Mouse (Mus musculus) forebrain, embryonic 16.5 days (tissue): ENCODE data around the gene Ifitm5. TPM values are rescaled to one million over a fixed set of nuclear protein-coding genes. Genes with fewer than 3 reads are reported as not detected.
A peak's percentile ranks its signal among the peaks of the same experiment; 100 is the strongest.

Source experiments
- ATAC-seq: fragments of 200-750 bp; cut with Nextera tagmentation; 2 replicates; pipeline ENCODE4 v1.8.0; 2017; ENCODE audit warnings: mild to moderate bottlenecking, moderate library complexity
- H3K27ac ChIP-seq: fragments of 300-500 bp; sonication (generic); 2 replicates; pipeline ENCODE4 v1.5.1; 2014; ENCODE audit warnings: low read length, control low read depth
- H3K27me3 ChIP-seq: fragments of 300-500 bp; sonication (generic); replicated peaks from 2 replicates; pipeline ENCODE4 v1.6.1; 2014; ENCODE audit warnings: low read length; ENCODE audit not compliant: control insufficient read depth, insufficient read depth
- H3K36me3 ChIP-seq: fragments of 300-500 bp; sonication (generic); 2 replicates; pipeline ENCODE4 v1.6.1; 2014; ENCODE audit not compliant: control insufficient read depth, insufficient read depth
- H3K4me1 ChIP-seq: fragments of 300-500 bp; sonication (generic); replicated peaks from 2 replicates; pipeline ENCODE4 v1.6.1; 2014; ENCODE audit warnings: low read length; ENCODE audit not compliant: control insufficient read depth, insufficient read depth
- H3K4me2 ChIP-seq: fragments of 300-500 bp; sonication (generic); 2 replicates; pipeline ENCODE4 v1.6.1; 2014; ENCODE audit warnings: mild to moderate bottlenecking, low read length, control low read depth
- H3K4me3 ChIP-seq: fragments of 300-500 bp; sonication (generic); replicated peaks from 2 replicates; pipeline ENCODE4 v1.5.1; 2014; ENCODE audit warnings: mild to moderate bottlenecking, low read length, control low read depth
- H3K9ac ChIP-seq: fragments of 300-500 bp; sonication (generic); replicated peaks from 2 replicates; pipeline ENCODE4 v1.6.1; 2014; ENCODE audit warnings: low read depth, low read length, control low read depth
- H3K9me3 ChIP-seq: fragments of 300-500 bp; sonication (generic); 2 replicates; pipeline ENCODE4 v1.6.1; 2016; ENCODE audit warnings: low read length; ENCODE audit not compliant: control insufficient read depth
- WGBS: fragments of 180-500 bp; shearing (Covaris S2); extraction: QIAGEN DNeasy Blood & Tissue Kit; methylation state at CpG from one replicate; pipeline ENCODE4 v1.1.7; 2014; 5-methylcytosine and 5-hydroxymethylcytosine counted together
- polyA plus RNA-seq: library from polyadenylated mRNA; unstranded; fragments of >200 nt; fragmentation: Nextera tagmentation; extraction: Ambion mirVana; gene quantifications from 2 replicates; pipeline ENCODE4 v1.2.1, GENCODE M21; 2015

Ifitm5 gene
- polyA plus RNA-seq, 1 experiment from 2014 or later: 0.38 TPM

DNA sequence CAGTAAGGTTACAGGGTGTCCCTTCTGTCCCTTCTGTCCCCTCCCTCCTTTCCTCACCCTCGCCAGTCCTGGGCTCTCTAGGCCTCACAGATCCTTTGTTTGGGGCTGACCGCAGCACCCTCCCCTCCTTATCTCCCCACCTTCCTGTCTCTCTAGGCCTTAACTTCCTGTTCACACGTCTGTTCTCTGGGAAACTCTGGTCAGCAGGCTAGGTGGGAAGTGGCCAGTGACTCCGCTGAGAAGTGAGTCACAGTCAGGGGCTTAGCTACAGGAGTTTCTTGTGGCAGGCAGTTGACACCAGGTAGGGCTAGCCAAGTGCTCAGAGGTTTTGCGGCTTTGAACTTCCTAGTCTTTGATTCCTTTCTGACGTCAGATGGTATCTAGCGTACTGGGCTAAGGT lies 3.1 kb downstream of the Ifitm5 start:
- H3K9me3 ChIP-seq: no peaks in the 10 kb centered on the region
- no peak overlapping the region for H3K4me2 ChIP-seq
- H3K27me3 ChIP-seq: no peaks in the 10 kb centered on the region
- no peak overlapping the region for H3K4me3 ChIP-seq
- no peak for ATAC-seq
- no peaks in the 10 kb centered on the region for H3K36me3 ChIP-seq
- peaks cover 2% of the 10 kb centered on the region; the same call in 1 of the 2 replicates for H3K4me1 ChIP-seq
- WGBS: 77% methylated on average over 7 of the region's 7 CpGs
- H3K27ac ChIP-seq: no peak overlapping the region
- H3K9ac ChIP-seq: no peak overlapping the region

DNA sequence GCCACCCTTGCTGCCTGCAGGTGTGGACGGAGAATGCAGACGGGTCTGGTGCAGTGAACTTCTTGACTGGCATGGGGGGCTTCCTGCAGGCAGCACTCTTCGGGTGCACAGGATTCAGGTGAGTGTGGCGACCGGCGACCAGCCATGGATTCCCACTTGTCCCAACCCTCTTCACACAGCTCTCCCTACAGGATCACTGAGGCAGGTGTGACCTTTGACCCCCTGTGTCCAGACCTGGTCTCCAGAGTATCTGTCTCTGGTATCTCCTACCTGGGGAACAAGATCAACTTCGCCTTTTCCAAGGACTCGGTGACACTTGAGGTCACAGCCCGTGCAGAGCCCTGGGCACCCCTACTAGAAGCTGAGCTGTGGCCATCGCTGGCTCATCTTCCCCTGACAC lies 3.8 kb downstream of the Ifitm5 start:
- Histone ChIP-seq H3K4me1 (peaks cover 7% of the 10 kb centered on the region), H3K4me3 (no peak overlapping the region), H3K4me2 (no peak overlapping the region), H3K9ac (no peak overlapping the region), H3K27me3 (no peaks in the 10 kb centered on the region), H3K9me3 (no peaks in the 10 kb centered on the region), H3K36me3 (no peaks in the 10 kb centered on the region), H3K27ac (no peak overlapping the region)
- 96% methylated on average over 10 of the region's 10 CpGs for WGBS
- ATAC-seq: no peak

DNA sequence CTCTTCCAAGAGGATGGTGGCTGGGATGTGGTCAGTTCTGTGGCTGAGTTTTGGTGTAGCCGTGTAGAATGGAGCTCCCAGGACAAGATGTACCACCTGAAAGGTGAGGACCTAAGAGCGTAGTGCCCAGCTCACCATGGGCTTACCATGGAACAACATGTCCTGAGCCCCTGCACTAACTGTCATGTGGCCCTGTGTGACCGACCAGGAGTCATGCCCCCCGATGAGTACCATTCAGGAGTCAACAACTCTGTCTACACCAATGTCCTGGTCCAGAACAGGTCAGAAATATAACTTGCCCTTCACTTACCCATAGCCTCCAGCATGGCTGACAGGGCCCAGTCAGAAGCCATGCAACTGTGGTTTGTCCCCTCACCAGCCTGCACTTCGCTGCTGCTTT lies 4.8 kb downstream of the Ifitm5 start:
- H3K4me3 ChIP-seq: no peak overlapping the region
- no peak overlapping the region for H3K27ac ChIP-seq
- no peaks in the 10 kb centered on the region for H3K27me3 ChIP-seq
- H3K9ac ChIP-seq: no peak overlapping the region
- no peak overlapping the region for H3K4me2 ChIP-seq
- no peaks in the 10 kb centered on the region for H3K9me3 ChIP-seq
- WGBS: 93% methylated on average over 5 of the region's 5 CpGs
- H3K36me3 ChIP-seq: no peaks in the 10 kb centered on the region
- no peak for ATAC-seq
- H3K4me1 ChIP-seq: peaks cover 11% of the 10 kb centered on the region

DNA sequence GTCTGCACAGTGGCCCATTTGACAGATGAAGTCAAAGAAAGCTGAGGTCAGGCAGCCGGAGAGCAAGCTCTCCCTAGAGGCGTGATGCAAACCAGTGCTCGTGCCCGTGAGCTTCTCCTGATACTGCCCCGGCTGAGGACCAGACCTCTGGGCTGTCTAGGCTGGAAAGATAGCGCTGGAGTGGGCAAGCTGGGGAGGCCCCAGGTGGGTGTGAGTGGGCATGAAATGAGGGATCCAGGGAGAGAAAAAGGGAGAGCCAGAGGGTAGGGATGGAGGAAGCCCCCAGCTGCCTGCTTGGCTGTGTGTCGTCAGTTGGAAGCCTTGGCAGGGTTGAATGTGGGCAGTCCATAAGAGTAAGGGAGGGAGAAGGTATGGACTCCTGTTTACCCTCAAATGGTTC lies 5.9 kb downstream of the Ifitm5 start:
- no peaks in the 10 kb centered on the region for H3K9me3 ChIP-seq
- H3K9ac ChIP-seq: no peak overlapping the region
- WGBS: 89% methylated on average over 7 of the region's 7 CpGs
- no peak overlapping the region for H3K4me2 ChIP-seq
- H3K27ac ChIP-seq: no peak overlapping the region
- no peaks in the 10 kb centered on the region for H3K27me3 ChIP-seq
- H3K36me3 ChIP-seq: no peaks in the 10 kb centered on the region
- peaks cover 11% of the 10 kb centered on the region for H3K4me1 ChIP-seq
- ATAC-seq: no peak
- no peak overlapping the region for H3K4me3 ChIP-seq

DNA sequence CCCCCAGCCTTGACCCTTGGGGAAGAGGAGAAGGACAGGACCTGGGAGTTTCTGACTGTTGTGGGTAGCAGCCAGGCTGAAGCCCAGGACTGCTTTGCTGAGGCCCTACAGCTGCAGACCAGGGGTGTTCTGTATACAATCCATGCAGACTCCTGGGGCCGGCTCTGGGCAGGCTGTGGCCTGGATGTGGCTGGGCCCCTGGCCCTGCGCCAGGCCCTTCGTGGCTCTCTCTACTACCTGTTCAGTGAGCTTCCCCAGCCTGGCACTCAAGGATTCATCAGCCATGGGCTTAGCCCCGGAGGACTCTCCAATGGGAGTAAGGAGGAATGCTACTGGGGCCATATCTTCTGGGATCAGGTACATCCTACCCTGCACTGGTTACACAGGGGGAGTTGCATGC lies 6.7 kb downstream of the Ifitm5 start:
- no peak overlapping the region for H3K4me3 ChIP-seq
- WGBS: 85% methylated on average over 4 of the region's 4 CpGs

DNA sequence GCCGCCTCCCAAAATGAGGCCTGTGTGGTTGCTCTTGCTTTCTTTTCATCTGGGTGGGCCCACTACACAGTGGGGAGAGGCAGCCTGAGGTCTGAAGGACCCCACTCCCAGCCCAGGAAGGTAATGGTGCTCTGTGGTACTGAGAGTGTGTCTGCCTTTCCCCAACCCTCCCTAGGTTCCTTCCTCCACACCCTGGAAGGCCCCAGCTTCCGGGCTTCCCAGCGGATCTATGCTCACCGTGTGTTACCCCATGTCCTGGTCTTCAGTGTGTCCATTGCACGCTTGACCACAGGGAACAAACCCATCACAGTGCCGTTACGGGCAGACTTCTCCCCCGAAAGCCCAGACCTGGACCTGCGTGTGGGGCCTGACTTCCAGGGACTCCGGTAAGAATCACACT lies 7.3 kb downstream of the Ifitm5 start:
- H3K36me3 ChIP-seq: no peaks in the 10 kb centered on the region
- no peak overlapping the region for H3K4me3 ChIP-seq
- H3K9me3 ChIP-seq: no peaks in the 10 kb centered on the region
- peaks cover 11% of the 10 kb centered on the region for H3K4me1 ChIP-seq
- H3K9ac ChIP-seq: no peak overlapping the region
- ATAC-seq: no peak
- H3K27me3 ChIP-seq: no peaks in the 10 kb centered on the region
- no peak overlapping the region for H3K4me2 ChIP-seq
- WGBS: 94% methylated on average over 10 of the region's 10 CpGs
- no peak overlapping the region for H3K27ac ChIP-seq

More for the DNA sequence above, 6.7 kb downstream of the Ifitm5 start:
- Histone ChIP-seq H3K9ac (no peak overlapping the region), H3K27ac (no peak overlapping the region), H3K4me1 (peaks cover 11% of the 10 kb centered on the region), H3K36me3 (no peaks in the 10 kb centered on the region), H3K4me2 (no peak overlapping the region), H3K9me3 (no peaks in the 10 kb centered on the region), H3K27me3 (no peaks in the 10 kb centered on the region)
- ATAC-seq: no peak

DNA sequence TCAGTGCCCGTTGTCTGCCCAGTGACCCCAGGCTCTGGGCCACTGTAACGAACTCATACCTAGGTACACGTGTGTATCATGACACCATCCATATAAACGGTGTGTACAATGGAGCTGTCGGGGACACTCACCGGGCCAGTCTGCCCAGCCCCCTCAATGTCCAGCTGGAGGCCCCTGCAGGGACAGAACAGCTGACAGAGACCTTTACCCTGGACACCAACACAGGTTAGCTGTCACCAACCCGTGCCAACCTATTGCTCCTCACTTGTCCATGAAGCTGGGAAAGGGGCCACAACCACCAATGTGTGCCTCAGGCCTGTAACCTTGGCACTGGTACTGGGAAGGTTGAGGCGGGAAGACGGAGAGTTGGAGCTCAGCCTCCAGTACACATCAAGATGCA lies 7.8 kb downstream of the Ifitm5 start:
- Histone ChIP-seq H3K9ac (peak overlapping the region; percentile 55), H3K27me3 (no peaks in the 10 kb centered on the region), H3K4me1 (peaks cover 11% of the 10 kb centered on the region), H3K36me3 (no peaks in the 10 kb centered on the region), H3K4me3 (peak overlapping the region; percentile 54), H3K4me2 (peak overlapping the region; percentile 65), H3K9me3 (no peaks in the 10 kb centered on the region), H3K27ac (no peak overlapping the region)
- no peak for ATAC-seq
- WGBS: 69% methylated on average over 9 of the region's 9 CpGs

DNA sequence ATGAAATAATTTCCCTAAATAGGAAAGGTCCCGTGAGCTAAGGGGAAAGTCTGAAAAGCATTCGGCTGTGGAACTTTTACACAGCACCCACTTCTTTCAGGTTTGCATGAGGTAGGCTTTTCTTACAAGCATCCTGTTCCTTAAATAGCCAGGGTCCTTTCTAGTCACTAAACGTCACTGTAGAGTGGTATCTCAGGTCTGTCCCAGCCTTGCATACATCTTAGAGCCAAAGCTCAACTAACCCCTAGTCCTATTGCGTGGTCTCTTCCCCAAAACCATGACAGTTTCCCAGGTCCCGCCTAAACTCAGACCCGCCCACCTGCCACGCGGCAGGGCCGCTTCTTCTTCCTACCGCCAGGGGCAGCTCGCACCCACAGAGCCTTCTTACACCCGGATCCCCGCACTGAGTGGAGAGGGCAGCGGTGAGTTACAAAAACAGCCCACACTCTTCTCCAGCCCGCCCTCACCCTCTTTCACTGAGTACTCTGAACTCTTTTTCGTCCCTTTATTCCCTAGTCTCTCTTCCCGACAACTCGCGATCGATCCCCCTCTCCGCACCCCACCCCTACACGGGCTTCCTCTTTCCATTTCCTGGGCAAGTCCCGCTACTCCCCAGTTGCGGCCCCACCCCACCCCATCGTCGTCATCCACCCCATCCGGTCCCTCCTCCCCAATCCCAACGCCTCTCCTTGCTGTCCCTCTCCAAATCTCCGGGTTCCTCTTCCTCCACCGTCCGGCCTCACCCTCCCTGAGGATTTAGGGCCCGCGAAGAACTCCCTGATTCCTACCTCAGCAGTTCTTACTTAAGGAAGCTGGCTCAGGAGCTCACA lies 8.7 kb downstream of the Ifitm5 start, which contains the start of gene Pgghg:
Gene Pgghg (plus strand): TSS at position 170 of the 830 bp plus-strand sequence.
- WGBS: 3% methylated on average over 33 of the region's 33 CpGs
- peak; percentile 93 for ATAC-seq
- Histone ChIP-seq H3K4me3 (peak within 1 kb of the TSS; percentile 54), H3K27me3 (no peaks in the 10 kb centered on the region), H3K4me2 (peak within 1 kb of the TSS; percentile 65), H3K4me1 (peaks cover 11% of the 10 kb centered on the region), H3K36me3 (no peaks in the 10 kb centered on the region), H3K9ac (peak within 1 kb of the TSS; percentile 55), H3K27ac (no peak within 1 kb of the TSS; the same call in 1 of the 2 replicates), H3K9me3 (no peaks in the 10 kb centered on the region)

DNA sequence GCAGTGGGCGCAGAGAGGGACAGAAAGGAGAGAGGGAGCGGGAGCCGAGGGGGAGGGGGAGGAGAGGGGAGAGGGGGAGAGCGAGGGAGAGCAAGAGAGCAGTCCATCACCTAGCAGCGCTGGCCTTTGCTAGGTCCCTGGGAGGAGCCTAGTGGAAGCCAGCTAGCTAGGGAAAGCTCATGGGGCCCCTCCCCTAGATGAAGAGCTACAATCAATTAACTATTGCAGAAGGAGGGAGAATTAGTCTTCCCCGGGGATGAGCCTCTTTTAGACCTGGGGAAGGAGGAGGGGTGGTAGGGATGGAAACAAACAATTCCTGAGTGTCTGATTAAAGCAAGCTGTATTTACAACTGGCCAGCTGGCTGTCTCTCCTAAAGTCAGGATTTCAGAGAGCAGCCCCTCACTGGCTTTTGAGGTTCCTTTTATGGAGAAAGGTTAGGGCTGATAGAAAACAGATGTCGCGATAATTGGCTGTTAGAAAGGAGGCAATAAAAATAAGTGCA lies 10.4 kb downstream of the Ifitm5 start:
- no peak overlapping the region for H3K4me2 ChIP-seq
- H3K27ac ChIP-seq: no peak overlapping the region
- no peaks in the 10 kb centered on the region for H3K27me3 ChIP-seq
- H3K9me3 ChIP-seq: no peaks in the 10 kb centered on the region
- H3K4me3 ChIP-seq: no peak overlapping the region
- H3K36me3 ChIP-seq: no peaks in the 10 kb centered on the region
- no peak for ATAC-seq
- no peak overlapping the region for H3K9ac ChIP-seq
- WGBS: 23% methylated on average over 5 of the region's 8 CpGs
- H3K4me1 ChIP-seq: peaks cover 11% of the 10 kb centered on the region
